Mouse (Mus musculus) left cerebral cortex, postnatal 10 days (tissue): ENCODE results near the gene Cd247. TPM values are rescaled to one million over a fixed set of nuclear protein-coding genes. Genes with fewer than 3 reads are reported as not detected.

ENCODE experiments used
- total RNA-seq, 2 experiments: library from RNA; stranded (reverse); gene quantifications; 2 replicates each; pipeline ENCODE4 v1.2.3; 2021

The Cd247 gene
- total RNA-seq, 2 experiments from 2014 or later: not detected

Other genes with a start within 250 kb of the Cd247 start
- gene Mpzl1, start 154.1 kb upstream of the Cd247 start, total RNA-seq: 10 to 100 TPM; 66.8 to 67.1 TPM
- gene Rcsd1, start 78.9 kb upstream of the Cd247 start, total RNA-seq: 1 to 10 TPM; 5.8 to 7.0 TPM
- 10 to 100 TPM; 22.4 to 23.1 TPM for gene Creg1, start 24.9 kb upstream of the Cd247 start, total RNA-seq
- gene Pou2f1, start 214.0 kb downstream of the Cd247 start, total RNA-seq: 10 to 100 TPM; 17.5 to 18.0 TPM